Mouse (Mus musculus) cerebellum, adult 9-11 months (tissue): ENCODE measurements around the gene Agrn.
A peak's percentile ranks its signal among the peaks of the same experiment; 100 is the strongest.
"Not testable (repeated sequence)": the region's sequence is repeated elsewhere in the genome, so short reads cannot be mapped to it uniquely, and the experiment has no call there.

Source experiments
- DNase-seq: peaks from one replicate; pipeline ENCODE4 v3.0.0; 2022

Gene Agrn

GRCm38 (mm10) chr4:156200623-156201475 lies 3.6 kb upstream of the Agrn start, which contains the start of gene Isg15:
Gene Isg15, minus strand, starts transcription at chr4:156200818.
- DNase-seq, result no peak

- DNase-seq, result peak; percentile 91
Observed at GRCm38 (mm10) chr4:156197829-156198205, 529 bp upstream of the Agrn start.

GRCm38 (mm10) chr4:156195927-156196870 lies 1.1 kb downstream of the Agrn start:
- peak; percentile 72 for DNase-seq

- no peak for DNase-seq
Observed at GRCm38 (mm10) chr4:156194346-156194745, 2.9 kb downstream of the Agrn start.

GRCm38 (mm10) chr4:156193906-156194305 lies 3.4 kb downstream of the Agrn start:
- DNase-seq, result no peak

GRCm38 (mm10) chr4:156193200-156193590 lies 4.1 kb downstream of the Agrn start:
- no peak for DNase-seq

GRCm38 (mm10) chr4:156192421-156193199 lies 4.7 kb downstream of the Agrn start:
- no peak for DNase-seq

- DNase-seq, result peak; percentile 41
Observed at GRCm38 (mm10) chr4:156188811-156189323, 8.4 kb downstream of the Agrn start.

GRCm38 (mm10) chr4:156188162-156188810 lies 9.0 kb downstream of the Agrn start:
- no peak for DNase-seq

GRCm38 (mm10) chr4:156185950-156186850 lies 11.1 kb downstream of the Agrn start:
- DNase-seq, result no peak

- DNase-seq, result no peak
Observed at GRCm38 (mm10) chr4:156185456-156185949, 11.8 kb downstream of the Agrn start.

GRCm38 (mm10) chr4:156184291-156184954 lies 12.9 kb downstream of the Agrn start:
- DNase-seq, result no peak

- DNase-seq, result no peak
Observed at GRCm38 (mm10) chr4:156183747-156184146, 13.5 kb downstream of the Agrn start.

GRCm38 (mm10) chr4:156177630-156178029 lies 19.7 kb downstream of the Agrn start:
- no peak for DNase-seq

- DNase-seq, result no peak
Observed at GRCm38 (mm10) chr4:156171828-156172227, 25.5 kb downstream of the Agrn start.

GRCm38 (mm10) chr4:156169129-156169528 lies 28.2 kb downstream of the Agrn start:
- no peak for DNase-seq

- no peak for DNase-seq
Observed at GRCm38 (mm10) chr4:156168611-156169010, 28.7 kb downstream of the Agrn start.

- DNase-seq, result no peak
Observed at GRCm38 (mm10) chr4:156166477-156166876, 30.8 kb downstream of the Agrn start.

- no peak for DNase-seq
Observed at GRCm38 (mm10) chr4:156154771-156155170, 42.5 kb downstream of the Agrn start.

- not testable (repeated sequence) for DNase-seq
Observed at GRCm38 (mm10) chr4:156150887-156151286, 46.4 kb downstream of the Agrn start.
